Mouse (Mus musculus): ENCODE measurements around the gene Synpr. TPM values are rescaled to one million over a fixed set of nuclear protein-coding genes. Genes with fewer than 3 reads are reported as not detected.

The Synpr gene
- total RNA-seq (2023): not detected

GRCm38 (mm10) chr14:13284091-13284844 is at the start of gene Synpr:
Gene Synpr (plus strand): TSS chr14:13284780.

Data from neutrophil, adult 83 days (primary cell).